Mouse (Mus musculus) spleen, adult 12 weeks (tissue): ENCODE measurements around the gene Gm10061.
"Not testable (repeated sequence)": the region's sequence is repeated elsewhere in the genome, so short reads cannot be mapped to it uniquely, and the experiment has no call there.

Experiments used
- DNase-seq: peaks from one replicate; pipeline ENCODE4 v3.0.0; 2022; ENCODE audit warnings: low spot score

Gene Gm10061

DNA sequence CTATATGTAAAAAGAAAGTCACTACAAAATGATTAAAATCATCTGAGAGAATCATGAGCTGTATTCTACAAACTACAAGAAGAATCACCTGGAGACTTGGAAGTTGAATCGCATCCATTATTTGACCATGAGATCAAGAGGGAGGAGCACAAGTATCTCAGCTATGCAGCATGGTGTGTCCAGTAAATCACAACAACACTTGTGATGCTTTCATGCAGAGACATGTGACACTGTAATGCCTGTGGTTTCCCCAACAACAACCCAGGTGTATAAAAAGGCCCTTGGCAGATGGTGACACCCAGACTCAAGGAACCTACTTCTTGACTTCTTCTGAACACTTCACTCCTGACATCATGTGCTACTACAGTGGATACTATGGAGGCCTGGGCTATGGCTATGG, at the start of gene Gm10061:
Gm10061 (plus strand) TSS at position 301 of the 400 bp plus-strand sequence.
- no peak for DNase-seq

DNA sequence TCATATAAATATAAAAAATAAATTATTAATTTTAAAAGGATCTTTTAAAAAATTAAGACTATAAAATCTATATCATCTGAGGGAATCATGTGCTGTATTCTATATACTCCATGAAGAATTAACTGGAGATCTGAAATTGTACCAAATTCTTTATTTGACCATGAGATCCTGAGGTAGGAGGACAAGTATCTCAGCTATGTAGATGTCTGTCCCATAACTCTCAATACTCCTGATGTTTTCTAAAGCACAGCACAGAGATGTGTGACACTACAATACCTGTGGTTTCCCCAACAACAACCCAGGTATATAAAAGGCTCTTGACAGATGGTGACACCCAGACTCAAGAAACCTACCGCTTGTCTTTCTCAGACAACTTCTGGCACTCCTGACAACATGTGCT, 10.3 kb upstream of the Gm10061 start, which contains the start of gene Gm6358:
Gm6358 (plus strand) TSS at position 301 of the 400 bp plus-strand sequence.
- no peak for DNase-seq

DNA sequence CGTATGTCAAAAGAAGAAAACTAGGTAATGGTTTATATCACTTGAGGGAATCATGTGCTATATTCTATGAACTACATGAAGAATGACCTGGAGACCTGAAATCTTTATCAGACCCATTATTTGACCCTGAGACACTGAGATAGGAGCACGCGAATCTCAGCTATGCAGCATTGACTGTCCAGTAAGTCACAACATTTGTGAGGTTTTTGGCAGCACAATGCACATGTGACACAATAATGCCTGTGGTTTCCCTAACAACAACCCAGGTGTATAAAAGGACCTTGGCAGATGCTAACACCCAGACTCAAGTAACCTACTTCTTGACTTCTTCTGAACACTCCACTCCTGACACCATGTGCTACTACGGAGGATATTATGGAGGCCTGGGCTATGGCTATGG, 6.8 kb downstream of the Gm10061 start, which contains the start of gene Gm9789:
Gm9789 (plus strand) TSS at position 301 of the 400 bp plus-strand sequence.
- no peak for DNase-seq

DNA sequence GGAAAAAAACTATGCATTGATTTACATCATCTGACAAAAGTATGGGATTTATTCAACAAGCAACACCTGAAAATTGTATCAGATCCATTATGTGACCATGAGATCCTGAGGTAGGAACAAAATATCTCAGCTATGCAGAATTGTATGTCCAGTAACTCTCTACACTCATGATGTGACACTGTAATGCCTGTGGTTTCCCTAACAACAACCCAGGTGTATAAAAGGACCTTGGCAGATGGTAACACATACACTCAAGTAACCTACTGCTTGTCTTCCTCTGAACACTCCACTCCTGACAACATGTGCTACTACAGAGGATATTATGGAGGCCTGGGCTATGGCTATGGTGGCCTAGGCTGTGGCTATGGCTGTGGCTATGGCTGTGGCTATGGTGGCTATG, 18.3 kb downstream of the Gm10061 start, which contains the start of gene Gm7735:
Gm7735 (plus strand) TSS at position 301 of the 400 bp plus-strand sequence.
- DNase-seq, result not testable (repeated sequence)

DNA sequence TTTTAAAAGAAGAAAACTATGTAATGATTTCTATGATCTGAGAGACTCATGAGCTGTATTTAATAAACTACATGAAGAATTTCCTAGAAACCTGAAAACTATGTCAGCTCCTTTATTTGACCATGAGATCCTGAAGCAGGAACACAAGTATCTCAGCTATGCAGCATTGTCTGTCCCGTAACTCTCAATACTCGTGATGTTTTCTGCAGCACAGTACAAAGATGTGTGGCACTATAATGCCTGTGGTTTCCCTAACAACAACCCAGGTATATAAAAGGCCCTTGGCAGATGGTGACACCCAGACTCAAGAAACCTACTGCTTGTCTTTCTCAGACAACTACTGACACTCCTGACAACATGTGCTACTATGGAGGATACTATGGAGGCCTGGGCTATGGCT, 23.5 kb downstream of the Gm10061 start, which contains the start of gene 1110057P08Rik:
1110057P08Rik (plus strand) TSS at position 301 of the 400 bp plus-strand sequence.
- DNase-seq, result no peak

- DNase-seq, result no peak
These were observed 37.7 kb downstream of the Gm10061 start for GRCm38 (mm10) chr16:89188621-89189020.
